Mouse (Mus musculus) left cerebral cortex, adult 2 months (tissue): ENCODE results near the gene Lama5. TPM values are rescaled to one million over a fixed set of nuclear protein-coding genes. Genes with fewer than 3 reads are reported as not detected.
"Not testable (repeated sequence)": the region's sequence is repeated elsewhere in the genome, so short reads cannot be mapped to it uniquely, and the experiment has no call there.

Experiments
- DNase-seq, 2 experiments: peaks; one replicate each; pipeline ENCODE4 v3.0.0; 2021 to 2022; ENCODE audit warnings: low spot score in 2 of 2, mixed read lengths in 1 of 2; ENCODE audit errors: extremely low spot score in 1 of 2
- H3K27ac ChIP-seq: fragments of 200-600 bp; 2 replicates; pipeline ENCODE4 v1.8.1; 2022
- H3K4me3 ChIP-seq: fragments of 200-600 bp; 2 replicates; pipeline ENCODE4 v1.8.1; 2022
- CTCF ChIP-seq: fragments of 200-600 bp; IDR thresholded peaks from 2 replicates; pipeline ENCODE4 v1.8.1; 2022; ENCODE audit warnings: antibody characterized with exemption, mild to moderate bottlenecking, moderate library complexity
- intact Hi-C: fragments of 180-260 bp; cut with DNase I; formaldehyde crosslinking; loops from one replicate; pipeline ENCODE4 v1.15.1; 2025
- total RNA-seq, 2 experiments: library from RNA; stranded (reverse); gene quantifications; 2 replicates each; pipeline ENCODE4 v1.2.3; 2021

Gene Lama5
- total RNA-seq, 2 experiments from 2014 or later = 9.5 to 11.2 TPM

DNA sequence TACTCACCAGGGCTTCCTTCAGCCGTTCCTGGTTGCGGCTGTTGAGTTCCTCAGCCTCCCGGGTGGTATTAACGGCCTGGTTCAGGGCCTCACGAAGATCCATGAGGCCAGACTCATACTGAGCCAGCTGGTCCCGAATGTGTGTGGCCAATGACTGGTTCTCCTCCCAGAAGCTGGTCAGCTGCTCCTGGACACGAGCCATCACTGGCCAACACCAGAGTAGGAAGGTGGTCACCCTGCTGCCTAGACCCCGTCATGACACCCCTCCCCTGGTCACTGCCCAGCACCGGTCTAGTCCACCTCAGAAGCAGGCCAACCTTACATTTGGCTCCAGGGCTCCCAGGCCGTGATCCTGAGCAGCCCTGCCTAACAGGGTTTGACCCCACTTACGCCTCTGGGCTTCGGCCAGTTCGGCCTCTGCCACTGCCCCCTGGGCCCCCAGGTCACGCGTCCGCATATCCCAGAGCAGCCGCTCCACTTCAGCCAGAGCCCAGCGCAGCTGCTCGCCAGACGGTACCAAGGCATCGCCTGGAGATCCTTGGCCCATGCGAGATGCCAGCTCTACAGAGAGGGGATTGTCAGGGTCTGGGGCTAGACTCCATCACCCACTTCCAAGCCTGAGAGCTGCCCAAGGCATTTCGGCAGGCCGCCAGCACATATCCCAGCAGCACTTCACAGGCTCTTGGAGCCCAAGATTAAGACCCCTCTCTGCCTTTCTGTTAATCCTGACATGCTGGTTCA lies 41.5 kb downstream of the Lama5 start:
- intact Hi-C loops = no loop called here
- TF ChIP-seq CTCF = no peak
- Histone ChIP-seq H3K27ac (no peak overlapping the region), H3K4me3 (no peak overlapping the region)
- no peak for DNase-seq

DNA sequence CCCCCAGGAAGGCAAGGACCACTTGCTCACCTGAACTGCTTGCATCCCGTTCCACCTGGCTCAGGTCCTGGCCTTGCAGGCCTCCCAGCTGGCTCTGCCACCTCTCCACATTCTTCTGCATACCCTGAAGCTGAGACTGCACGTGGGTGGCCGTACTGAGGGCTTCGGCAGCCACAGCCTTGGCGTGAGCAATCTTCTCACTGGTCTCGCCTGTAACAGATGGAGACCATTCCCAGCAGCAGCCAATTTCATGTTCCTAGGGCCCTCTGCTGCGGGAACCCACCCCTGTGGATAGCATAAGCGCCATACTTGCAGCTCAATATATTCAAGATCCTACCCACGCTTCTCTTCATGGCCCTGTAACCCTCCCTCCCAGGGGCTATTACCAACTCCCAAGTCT lies 44.1 kb downstream of the Lama5 start:
- no peak for DNase-seq
- no peak for TF ChIP-seq CTCF
- intact Hi-C loops = no loop called here
- Histone ChIP-seq H3K4me3 (no peak overlapping the region), H3K27ac (no peak overlapping the region; the same call in 1 of the 2 replicates)

GRCm38 (mm10) chr2:180175725-180176124 lies 49.9 kb downstream of the Lama5 start:
- TF ChIP-seq CTCF = no peak
- DNase-seq = no peak
- H3K27ac ChIP-seq = no peak overlapping the region
- no peak overlapping the region for H3K4me3 ChIP-seq
- intact Hi-C loops = no loop called here

GRCm38 (mm10) chr2:180174121-180174520 lies 51.5 kb downstream of the Lama5 start:
- no peak overlapping the region for H3K27ac ChIP-seq
- no peak overlapping the region for H3K4me3 ChIP-seq
- no peak for TF ChIP-seq CTCF
- intact Hi-C loops = loop anchor here (5.0 kb wide), 1 partner anchor 72 kb away; the partner anchor contains the start of gene Hrh3
- DNase-seq = no peak

GRCm38 (mm10) chr2:180173711-180174110 lies 51.9 kb downstream of the Lama5 start:
- H3K4me3 ChIP-seq = 0 out of 2 replicates have a peak overlapping the region, but pooled peaks have one; percentile 16
- not testable (repeated sequence) for H3K27ac ChIP-seq, DNase-seq
- intact Hi-C loops = loop anchor here (5.0 kb wide), 1 partner anchor 71 kb away; the partner anchor contains the start of gene Hrh3

DNA sequence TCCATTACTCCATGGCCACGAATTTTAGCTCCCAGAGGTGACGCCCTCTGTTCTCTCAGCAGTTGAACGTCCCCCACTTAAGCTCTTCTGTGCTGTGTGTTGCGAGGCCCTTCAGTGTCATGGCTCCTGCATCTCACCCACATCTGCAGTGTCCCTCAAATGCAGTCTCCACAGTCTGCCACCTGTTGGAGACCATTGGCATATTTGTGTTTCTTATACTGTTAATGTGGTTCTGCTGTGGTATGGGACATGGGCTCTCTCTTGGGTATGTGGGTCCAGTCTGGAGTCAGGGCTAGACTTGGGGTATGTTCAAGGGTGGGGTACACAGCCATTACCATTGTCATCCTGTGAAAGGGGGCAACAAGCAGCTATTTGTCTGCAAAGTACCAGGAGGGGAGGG lies 52.5 kb downstream of the Lama5 start:
- DNase-seq = no peak
- peak overlapping the region; percentile 80 for H3K4me3 ChIP-seq
- H3K27ac ChIP-seq = no peak overlapping the region
- peak; percentile 22; the same call in 1 of the 2 replicates for TF ChIP-seq CTCF
- intact Hi-C loops = loop anchor here (5.0 kb wide), 1 partner anchor 71 kb away; the partner anchor contains the start of gene Hrh3

GRCm38 (mm10) chr2:180172152-180172551 lies 53.5 kb downstream of the Lama5 start:
- no peak for DNase-seq
- Histone ChIP-seq H3K27ac (peak overlapping the region; percentile 93; the same call in 1 of the 2 replicates), H3K4me3 (peak overlapping the region; percentile 80)
- no peak for TF ChIP-seq CTCF
- intact Hi-C loops = loop anchor here (5.0 kb wide), 1 partner anchor 70 kb away; the partner anchor contains the start of gene Hrh3

GRCm38 (mm10) chr2:180171522-180172070 lies 54.1 kb downstream of the Lama5 start:
- TF ChIP-seq CTCF = no peak
- intact Hi-C loops = loop anchor here (1.0 to 5.0 kb wide), 3 partner anchors 69 to 101 kb away; partner anchors contain the start of genes Hrh3 and Mtg2
- Histone ChIP-seq H3K4me3 (peak overlapping the region; percentile 80), H3K27ac (peak overlapping the region; percentile 93)
- no peak for DNase-seq

GRCm38 (mm10) chr2:180170806-180171521 lies 54.7 kb downstream of the Lama5 start, which contains the start of gene Adrm1:
Gene Adrm1, plus strand, starts transcription at chr2:180171485.
- Histone ChIP-seq H3K27ac (peak within 1 kb of the TSS; percentile 93), H3K4me3 (peak within 1 kb of the TSS; percentile 80)
- intact Hi-C loops = loop anchor here (1.0 to 5.0 kb wide), 3 partner anchors 69 to 101 kb away; partner anchors contain the start of genes Hrh3 and Mtg2
- DNase-seq = peak; percentile 98 to 99
- TF ChIP-seq CTCF = peak; percentile 99

GRCm38 (mm10) chr2:180170151-180170805 lies 55.4 kb downstream of the Lama5 start:
- Histone ChIP-seq H3K27ac (peak overlapping the region; percentile 71), H3K4me3 (no peak overlapping the region)
- TF ChIP-seq CTCF = no peak
- intact Hi-C loops = loop anchor here (5.0 kb wide), 1 partner anchor 68 kb away; the partner anchor contains the start of gene Hrh3
- DNase-seq = no peak

DNA sequence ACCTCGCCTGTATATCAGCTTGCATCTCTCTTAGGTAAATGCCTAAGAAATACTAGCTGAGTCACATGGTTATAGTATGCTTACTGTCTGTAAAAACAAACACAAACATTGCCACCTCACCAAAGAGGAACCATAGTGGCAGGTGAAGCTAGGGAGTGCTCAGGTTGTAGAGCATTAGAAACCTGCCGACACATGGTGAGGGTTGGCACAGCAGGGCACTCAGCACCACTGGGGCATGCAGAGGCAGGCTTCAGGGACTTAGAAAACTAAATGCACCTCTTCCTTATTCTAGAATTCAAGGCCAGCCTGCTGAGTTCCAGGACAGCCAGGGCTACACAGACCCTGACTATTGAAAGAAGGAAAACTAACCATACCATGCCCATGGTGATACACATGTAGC lies 58.8 kb downstream of the Lama5 start:
- intact Hi-C loops = loop anchor here (5.0 kb wide), 1 partner anchor 80 kb away; no protein-coding TSS in a partner anchor
- TF ChIP-seq CTCF = no peak
- Histone ChIP-seq H3K27ac (no peak overlapping the region), H3K4me3 (no peak overlapping the region)
- DNase-seq = no peak
